Mouse (Mus musculus): ENCODE measurements around the gene Narfl.

DNA sequence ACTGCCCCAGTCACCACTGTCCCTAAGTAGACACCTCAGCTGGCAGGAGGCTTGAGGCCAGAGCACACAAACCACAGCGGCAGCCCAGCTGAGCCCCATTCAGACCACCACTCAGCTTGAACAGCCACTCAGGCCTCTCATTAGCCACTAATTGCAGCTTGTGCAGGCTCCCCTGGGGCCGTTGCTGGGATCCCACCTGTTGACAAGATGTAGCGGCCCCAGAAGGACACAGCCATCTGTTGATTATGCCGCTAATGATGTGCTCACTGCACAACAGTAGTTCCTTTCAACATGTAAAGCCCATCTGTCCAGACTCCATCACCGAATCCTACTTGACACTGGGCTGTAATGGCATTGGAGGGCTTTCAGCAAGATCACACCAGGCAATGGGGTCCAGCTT, 7.7 kb upstream of the Narfl start:
- no peak for TF ChIP-seq CTCF (IDR thresholded peaks at IDR 0.05; ENCODE audit: extremely low read depth, insufficient read depth, insufficient read length, insufficient replicate concordance)
- no peak for TF ChIP-seq POLR2A (IDR thresholded peaks at IDR 0.05; ENCODE audit: low read depth, low read length)
